11 mouse cellular contexts compared by ENCODE assay signal in genomic region chr2:32824181-32824580, GRCm38 (mm10). TPM values are rescaled to one million over a fixed set of nuclear protein-coding genes. Genes with fewer than 3 reads are reported as not detected.
DNase-seq lines count a peak whose midpoint lies in the region; ATAC-seq and TF ChIP-seq lines count a peak whose summit lies in the region.
"Had no signal": no experiment of that assay in that cellular context is flagged by ENCODE, and none has a peak within 500 bp of the region (broad histone marks: within the 10 kb centered on the region; RNA-seq: fewer than 3 reads in every experiment).

No protein-coding gene starts in this region.

- H3K9me3 ChIP-seq in kidney, embryonic 14.5 days (ENCODE audit: control insufficient read depth, low read length): no peaks in the 10 kb centered on the region
- H3K9me3 ChIP-seq in midbrain, embryonic 12.5 days: no peaks in the 10 kb centered on the region
- H3K9me3 ChIP-seq in midbrain, embryonic 14.5 days (ENCODE audit: control insufficient read depth, low read length): no peaks in the 10 kb centered on the region
- H3K9me3 ChIP-seq in hindbrain, postnatal 0 days (ENCODE audit: low read length): no peaks in the 10 kb centered on the region
- H3K9me3 ChIP-seq: megakaryocyte, embryonic 14.5 days had no signal

- ATAC-seq in kidney, embryonic 14.5 days (ENCODE audit: low FRiP score, low TSS enrichment): no peak
- no peak for ATAC-seq in midbrain, embryonic 12.5 days (ENCODE audit: low FRiP score, low read depth)
- ATAC-seq in midbrain, embryonic 14.5 days (ENCODE audit: low FRiP score, low TSS enrichment): no peak
- no peak for ATAC-seq in hindbrain, postnatal 0 days

- 24% methylated on average over 8 of the region's 8 CpGs for WGBS in kidney, embryonic 14.5 days
- WGBS in midbrain, embryonic 12.5 days: 26% methylated on average over 8 of the region's 8 CpGs
- 31% methylated on average over 8 of the region's 8 CpGs for WGBS in midbrain, embryonic 14.5 days
- WGBS in hindbrain, postnatal 0 days: 21% methylated on average over 8 of the region's 8 CpGs

- H3K4me1 ChIP-seq in kidney, embryonic 14.5 days (ENCODE audit: control insufficient read depth, insufficient read depth, low read length): peaks cover 10% of the 10 kb centered on the region; the same call in 1 of the 2 replicates
- H3K4me1 ChIP-seq in midbrain, embryonic 12.5 days: peaks cover 16% of the 10 kb centered on the region
- no peaks in the 10 kb centered on the region for H3K4me1 ChIP-seq in midbrain, embryonic 14.5 days (ENCODE audit: control insufficient read depth, insufficient read depth, low read length)
- H3K4me1 ChIP-seq in hindbrain, postnatal 0 days (ENCODE audit: insufficient read depth, low read length): no peaks in the 10 kb centered on the region

- no peaks in the 10 kb centered on the region for H3K27me3 ChIP-seq in kidney, embryonic 14.5 days (ENCODE audit: control insufficient read depth, insufficient read depth, low read length)
- no peaks in the 10 kb centered on the region for H3K27me3 ChIP-seq in midbrain, embryonic 12.5 days
- no peaks in the 10 kb centered on the region for H3K27me3 ChIP-seq in midbrain, embryonic 14.5 days (ENCODE audit: control insufficient read depth, insufficient read depth, low read length)
- H3K27me3 ChIP-seq in hindbrain, postnatal 0 days (ENCODE audit: insufficient read depth, low read length): no peaks in the 10 kb centered on the region

- TF ChIP-seq CTCF in hindbrain, postnatal 0 days (IDR thresholded peaks at IDR 0.05; ENCODE audit: low read depth): no peak

- peak overlapping the region; percentile 38; the same call in 1 of the 2 replicates for H3K27ac ChIP-seq in kidney, embryonic 14.5 days (ENCODE audit: low read depth, low read length)
- H3K27ac ChIP-seq in midbrain, embryonic 12.5 days (replicated peaks): peak overlapping the region; percentile 70
- H3K27ac ChIP-seq in midbrain, embryonic 14.5 days (replicated peaks; ENCODE audit: low read depth, low read length): no peak overlapping the region
- H3K27ac ChIP-seq in hindbrain, postnatal 0 days: peak overlapping the region; percentile 52

- no peak overlapping the region for H3K9ac ChIP-seq in kidney, embryonic 14.5 days (ENCODE audit: low read depth, low read length)
- H3K9ac ChIP-seq in midbrain, embryonic 12.5 days (replicated peaks): no peak overlapping the region
- no peak overlapping the region for H3K9ac ChIP-seq in midbrain, embryonic 14.5 days (replicated peaks; ENCODE audit: low read length)
- no peak overlapping the region for H3K9ac ChIP-seq in hindbrain, postnatal 0 days (replicated peaks; ENCODE audit: low read length)

- no peak overlapping the region for H3K4me3 ChIP-seq in kidney, embryonic 14.5 days (ENCODE audit: low read length)
- H3K4me3 ChIP-seq in midbrain, embryonic 12.5 days: no peak overlapping the region
- H3K4me3 ChIP-seq in midbrain, embryonic 14.5 days (replicated peaks; ENCODE audit: low read depth, low read length): no peak overlapping the region
- H3K4me3 ChIP-seq in hindbrain, postnatal 0 days (ENCODE audit: low read length): no peak overlapping the region
- H3K4me3 ChIP-seq: megakaryocyte, embryonic 14.5 days had no signal

- no peak for DNase-seq in kidney, adult 11 months
- no peak for DNase-seq in midbrain, embryonic 14.5 days
- DNase-seq in hindbrain, postnatal 0 days (ENCODE audit: low spot score): peak; percentile 24
- no peak for DNase-seq in frontal cortex, postnatal 25 days (ENCODE audit: low spot score in 2 of 2)
- DNase-seq in T-cell, adult 2 months (ENCODE audit: low spot score): no peak
- DNase-seq: adrenal gland, adult 2 months; cerebellum, adult 18-20 months; layer of hippocampus, postnatal 36 days had no signal

- no peak overlapping the region for H3K4me2 ChIP-seq in kidney, embryonic 14.5 days (replicated peaks; ENCODE audit: low read depth, low read length)
- H3K4me2 ChIP-seq in midbrain, embryonic 12.5 days (replicated peaks): no peak overlapping the region
- H3K4me2 ChIP-seq in midbrain, embryonic 14.5 days (ENCODE audit: low read length): no peak overlapping the region
- H3K4me2 ChIP-seq in hindbrain, postnatal 0 days (ENCODE audit: low read depth, low read length): no peak overlapping the region

- no peaks in the 10 kb centered on the region for H3K36me3 ChIP-seq in kidney, embryonic 14.5 days (ENCODE audit: control insufficient read depth, insufficient read depth, low read length)
- 0 out of 2 replicates have a peak, but pooled peaks cover 7% of the 10 kb centered on the region for H3K36me3 ChIP-seq in midbrain, embryonic 12.5 days
- H3K36me3 ChIP-seq in midbrain, embryonic 14.5 days (ENCODE audit: control insufficient read depth, insufficient read depth, low read length): peaks cover 29% of the 10 kb centered on the region
- peaks cover 12% of the 10 kb centered on the region for H3K36me3 ChIP-seq in hindbrain, postnatal 0 days (ENCODE audit: insufficient read depth, low read length)

RNA-seq across cellular contexts. Expression of gene Stxbp1, which starts 22.9 kb away (rescaled TPM):
- 11.2 and 16.2 TPM in 2 replicates for polyA plus RNA-seq in kidney, embryonic 14.5 days (2014; fragmentation: Nextera tagmentation; extraction: Ambion mirVana)
- 80.3 and 83.2 TPM in 2 replicates for polyA plus RNA-seq in midbrain, embryonic 12.5 days (2016; fragmentation: Nextera tagmentation; extraction: Ambion mirVana)
- 240 and 245 TPM in 2 replicates for polyA plus RNA-seq in midbrain, embryonic 14.5 days (2014; fragmentation: Nextera tagmentation; extraction: Ambion mirVana)
- total RNA-seq in hindbrain, postnatal 0 days (2014; rRNA removed): 142 and 149 TPM in 2 replicates
- 318 and 348 TPM in 2 replicates for polyA plus RNA-seq in hindbrain, postnatal 0 days (2015; fragmentation: Nextera tagmentation; extraction: Ambion mirVana)

RNA-seq across cellular contexts. Expression of gene Cfap157, which starts 40.0 kb away (rescaled TPM):
- 0.11 and 0.39 TPM in 2 replicates for polyA plus RNA-seq in kidney, embryonic 14.5 days (2014; fragmentation: Nextera tagmentation; extraction: Ambion mirVana)
- 0.64 and 1.3 TPM in 2 replicates for polyA plus RNA-seq in midbrain, embryonic 12.5 days (2016; fragmentation: Nextera tagmentation; extraction: Ambion mirVana)
- 0.38 and 0.39 TPM in 2 replicates for polyA plus RNA-seq in midbrain, embryonic 14.5 days (2014; fragmentation: Nextera tagmentation; extraction: Ambion mirVana)
- 0.16 and 0.40 TPM in 2 replicates for total RNA-seq in hindbrain, postnatal 0 days (2014; rRNA removed)
- polyA plus RNA-seq in hindbrain, postnatal 0 days (2015; fragmentation: Nextera tagmentation; extraction: Ambion mirVana): 0.64 and 1.1 TPM in 2 replicates
- total RNA-seq: adrenal gland, adult 2 months had no signal
- polyA plus RNA-seq: adrenal gland, adult 2 months had no signal

RNA-seq across cellular contexts. Expression of gene Ptrh1, which starts 48.6 kb away (rescaled TPM):
- 3.3 and 5.8 TPM in 2 replicates for polyA plus RNA-seq in kidney, embryonic 14.5 days (2014; fragmentation: Nextera tagmentation; extraction: Ambion mirVana)
- 2.6 and 4.6 TPM in 2 replicates for polyA plus RNA-seq in midbrain, embryonic 12.5 days (2016; fragmentation: Nextera tagmentation; extraction: Ambion mirVana)
- polyA plus RNA-seq in midbrain, embryonic 14.5 days (2014; fragmentation: Nextera tagmentation; extraction: Ambion mirVana): 3.5 TPM in 2 replicates
- total RNA-seq in hindbrain, postnatal 0 days (2014; rRNA removed): 0.75 and 2.9 TPM in 2 replicates
- polyA plus RNA-seq in hindbrain, postnatal 0 days (2015; fragmentation: Nextera tagmentation; extraction: Ambion mirVana): 4.0 and 4.4 TPM in 2 replicates

RNA-seq across cellular contexts. Expression of gene Ttc16, which starts 48.7 kb away (rescaled TPM):
- polyA plus RNA-seq in kidney, embryonic 14.5 days (2014; fragmentation: Nextera tagmentation; extraction: Ambion mirVana): 0.30 TPM in 1 of 2 replicates, not detected in the other
- 0.20 and 0.43 TPM in 2 replicates for polyA plus RNA-seq in midbrain, embryonic 12.5 days (2016; fragmentation: Nextera tagmentation; extraction: Ambion mirVana)
- 0.41 and 0.80 TPM in 2 replicates for polyA plus RNA-seq in midbrain, embryonic 14.5 days (2014; fragmentation: Nextera tagmentation; extraction: Ambion mirVana)
- total RNA-seq in hindbrain, postnatal 0 days (2014; rRNA removed): 0.78 and 1.6 TPM in 2 replicates
- 0.58 and 0.76 TPM in 2 replicates for polyA plus RNA-seq in hindbrain, postnatal 0 days (2015; fragmentation: Nextera tagmentation; extraction: Ambion mirVana)

RNA-seq across cellular contexts. Expression of gene Fam129b, which starts 51.7 kb away (rescaled TPM):
- polyA plus RNA-seq in kidney, embryonic 14.5 days (2014; fragmentation: Nextera tagmentation; extraction: Ambion mirVana): 18.2 and 19.9 TPM in 2 replicates
- 27.0 and 29.1 TPM in 2 replicates for polyA plus RNA-seq in midbrain, embryonic 12.5 days (2016; fragmentation: Nextera tagmentation; extraction: Ambion mirVana)
- polyA plus RNA-seq in midbrain, embryonic 14.5 days (2014; fragmentation: Nextera tagmentation; extraction: Ambion mirVana): 13.6 and 19.8 TPM in 2 replicates
- 49.8 and 52.7 TPM in 2 replicates for total RNA-seq in hindbrain, postnatal 0 days (2014; rRNA removed)
- 20.8 and 23.5 TPM in 2 replicates for polyA plus RNA-seq in hindbrain, postnatal 0 days (2015; fragmentation: Nextera tagmentation; extraction: Ambion mirVana)
